Mouse (Mus musculus): Measurements from ENCODE around the gene Lpar5.

The Lpar5 gene

GRCm38 (mm10) chr6:125119387-125119786, 51.7 kb downstream of the Lpar5 start:
- DNase-seq (ENCODE audit: low spot score in 2 of 2) = no peak

GRCm38 (mm10) chr6:125128724-125129123, 61.0 kb downstream of the Lpar5 start:
- DNase-seq (ENCODE audit: low spot score in 2 of 2) = no peak

- DNase-seq (ENCODE audit: low spot score in 2 of 2) = no peak
These were observed 62.1 kb downstream of the Lpar5 start for GRCm38 (mm10) chr6:125129710-125130402.

GRCm38 (mm10) chr6:125131302-125132156, 63.8 kb downstream of the Lpar5 start, which contains the start of gene Nop2:
Gene Nop2 (plus strand): TSS chr6:125131909.
- DNase-seq (ENCODE audit: low spot score in 2 of 2) = peak; percentile 77 to 81
